Mouse (Mus musculus) heart, embryonic 16.5 days (tissue): ENCODE data around the gene Wdr45b. TPM values are rescaled to one million over a fixed set of nuclear protein-coding genes. Genes with fewer than 3 reads are reported as not detected.
"Not testable (repeated sequence)": the region's sequence is repeated elsewhere in the genome, so short reads cannot be mapped to it uniquely, and the experiment has no call there.

ENCODE experiments used
- ATAC-seq: fragments of 200-750 bp; cut with Nextera tagmentation; replicated peaks from 2 replicates; pipeline ENCODE4 v1.8.0; 2017; ENCODE audit warnings: moderate number of reproducible peaks; ENCODE audit not compliant: insufficient read depth, low FRiP score; ENCODE audit errors: extremely low read depth
- H3K27ac ChIP-seq: fragments of 300-500 bp; sonication (generic); 2 replicates; pipeline ENCODE4 v1.5.1; 2014; ENCODE audit warnings: mild to moderate bottlenecking, low read length, control low read depth, moderate library complexity
- H3K27me3 ChIP-seq: fragments of 300-500 bp; sonication (generic); 2 replicates; pipeline ENCODE4 v1.6.1; 2014; ENCODE audit warnings: low read length, mixed read lengths; ENCODE audit not compliant: control insufficient read depth, insufficient read depth
- H3K36me3 ChIP-seq: fragments of 300-500 bp; sonication (generic); 2 replicates; pipeline ENCODE4 v1.6.1; 2014; ENCODE audit not compliant: control insufficient read depth, insufficient read depth
- H3K4me1 ChIP-seq: fragments of 300-500 bp; sonication (generic); 2 replicates; pipeline ENCODE4 v1.6.1; 2014; ENCODE audit warnings: low read length, mixed read lengths; ENCODE audit not compliant: control insufficient read depth, insufficient read depth
- H3K4me2 ChIP-seq: fragments of 300-500 bp; sonication (generic); 2 replicates; pipeline ENCODE4 v1.6.1; 2014; ENCODE audit warnings: low read depth, mild to moderate bottlenecking, control low read depth, low read length
- H3K4me3 ChIP-seq: fragments of 300-500 bp; sonication (generic); 2 replicates; pipeline ENCODE4 v1.5.1; 2014; ENCODE audit warnings: mild to moderate bottlenecking, control low read depth, low read length
- H3K9ac ChIP-seq: fragments of 300-500 bp; sonication (generic); 2 replicates; pipeline ENCODE4 v1.6.1; 2014; ENCODE audit warnings: low read length, control low read depth
- H3K9me3 ChIP-seq: fragments of 300-500 bp; sonication (generic); replicated peaks from 2 replicates; pipeline ENCODE4 v1.6.1; 2016; ENCODE audit warnings: low read length; ENCODE audit not compliant: control insufficient read depth
- WGBS: fragments of 180-500 bp; shearing (Covaris S2); extraction: QIAGEN DNeasy Blood & Tissue Kit; methylation state at CpG from one replicate; pipeline ENCODE4 v1.1.7; 2014; 5-methylcytosine and 5-hydroxymethylcytosine counted together
- polyA plus RNA-seq: library from polyadenylated mRNA; unstranded; fragments of >200 nt; fragmentation: Nextera tagmentation; extraction: Ambion mirVana; gene quantifications from 2 replicates; pipeline ENCODE4 v1.2.1, GENCODE M21; 2015

Gene Wdr45b
- polyA plus RNA-seq, 1 experiment from 2014 or later: 81.1 TPM

GRCm38 (mm10) chr11:121342423-121342822 is 11.8 kb downstream of the Wdr45b start:
- H3K36me3 ChIP-seq, H3K9me3 ChIP-seq, H3K4me3 ChIP-seq, H3K27me3 ChIP-seq, ATAC-seq, H3K9ac ChIP-seq, H3K4me2 ChIP-seq, H3K27ac ChIP-seq, H3K4me1 ChIP-seq: not testable (repeated sequence)
- no CpG with 5 or more reads among the region's 1 CpGs for WGBS

DNA sequence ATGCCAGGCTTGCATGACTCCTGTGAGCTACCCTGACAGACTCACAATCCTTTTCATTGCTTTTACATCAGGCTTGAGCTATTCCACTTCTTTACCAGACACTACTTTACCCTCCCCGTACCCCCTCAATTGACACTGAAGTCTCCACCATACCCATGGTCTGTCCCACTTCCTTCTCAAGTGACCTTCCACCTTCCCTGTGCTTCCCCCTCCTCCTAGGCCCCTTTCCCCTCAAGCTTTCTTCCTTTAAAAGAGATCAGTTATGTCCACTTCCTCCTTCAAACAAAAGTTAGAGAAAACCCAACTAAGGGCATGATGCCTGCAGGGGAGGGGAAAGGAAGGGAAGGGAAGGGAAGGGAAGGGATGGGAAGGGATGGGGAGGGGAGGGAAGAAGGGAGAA is 14.0 kb downstream of the Wdr45b start:
- H3K27me3 ChIP-seq: no peaks in the 10 kb centered on the region
- H3K9ac ChIP-seq: no peak overlapping the region
- H3K9me3 ChIP-seq: no peaks in the 10 kb centered on the region
- H3K4me1 ChIP-seq: no peaks in the 10 kb centered on the region
- peaks cover 4% of the 10 kb centered on the region; the same call in 1 of the 2 replicates for H3K36me3 ChIP-seq
- 79% methylated on average over 1 of the region's 1 CpGs for WGBS
- ATAC-seq: no peak
- H3K27ac ChIP-seq: no peak overlapping the region
- H3K4me2 ChIP-seq: no peak overlapping the region
- no peak overlapping the region for H3K4me3 ChIP-seq

GRCm38 (mm10) chr11:121339647-121340046 is 14.6 kb downstream of the Wdr45b start:
- 89% methylated on average over 1 of the region's 1 CpGs for WGBS
- Histone ChIP-seq H3K27me3 (no peaks in the 10 kb centered on the region), H3K27ac (no peak overlapping the region), H3K4me3 (no peak overlapping the region), H3K4me2 (no peak overlapping the region), H3K4me1 (no peaks in the 10 kb centered on the region), H3K36me3 (peaks cover 6% of the 10 kb centered on the region; the same call in 1 of the 2 replicates), H3K9ac (no peak overlapping the region), H3K9me3 (no peaks in the 10 kb centered on the region)
- ATAC-seq: no peak

DNA sequence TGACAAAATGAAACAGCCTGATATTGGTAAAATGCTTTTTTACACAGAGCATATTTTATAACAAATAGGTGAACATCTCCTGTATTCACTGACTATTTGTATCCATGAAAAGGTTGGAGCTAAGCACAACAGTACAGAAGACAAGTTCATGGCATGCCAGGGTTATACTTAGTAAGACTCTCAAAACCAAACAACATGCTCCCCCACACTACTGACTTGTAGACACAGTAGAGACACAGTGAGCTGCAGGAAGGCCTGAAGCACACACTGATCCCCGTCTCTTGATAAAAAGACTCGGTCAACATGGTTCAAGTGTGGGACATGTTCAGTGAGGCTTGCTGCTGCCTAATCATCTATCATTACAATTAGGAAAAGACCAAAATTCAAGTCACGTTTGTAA is 22.6 kb downstream of the Wdr45b start:
- Histone ChIP-seq H3K27me3 (no peaks in the 10 kb centered on the region), H3K4me3 (no peak overlapping the region), H3K4me2 (no peak overlapping the region), H3K27ac (no peak overlapping the region), H3K4me1 (no peaks in the 10 kb centered on the region), H3K9ac (no peak overlapping the region), H3K9me3 (no peaks in the 10 kb centered on the region), H3K36me3 (peaks cover 28% of the 10 kb centered on the region)
- 73% methylated on average over 3 of the region's 3 CpGs for WGBS
- ATAC-seq: no peak

DNA sequence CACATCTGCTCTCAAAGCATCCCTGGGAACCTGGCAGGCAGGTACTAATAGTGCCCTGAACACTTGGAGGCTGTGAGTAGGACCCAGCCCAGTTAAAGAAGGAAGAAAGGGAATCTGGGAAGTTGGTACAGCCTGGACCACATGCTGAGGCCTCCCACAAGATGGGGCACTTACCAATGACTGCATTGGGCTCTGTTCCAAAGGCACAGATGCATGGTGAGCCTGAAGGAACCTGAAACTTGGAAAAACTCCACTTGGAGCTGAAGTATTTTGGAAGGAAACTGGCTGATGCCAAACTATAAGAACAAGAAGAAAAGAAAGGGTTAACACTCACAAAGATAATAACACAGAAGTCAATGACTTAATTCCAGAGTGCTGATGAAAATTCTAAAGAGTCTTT is 25.6 kb downstream of the Wdr45b start:
- Histone ChIP-seq H3K27ac (no peak overlapping the region), H3K27me3 (no peaks in the 10 kb centered on the region), H3K4me2 (no peak overlapping the region), H3K4me3 (no peak overlapping the region), H3K9ac (no peak overlapping the region), H3K36me3 (peaks cover 19% of the 10 kb centered on the region), H3K9me3 (no peaks in the 10 kb centered on the region), H3K4me1 (no peaks in the 10 kb centered on the region)
- ATAC-seq: no peak

GRCm38 (mm10) chr11:121328206-121328605 is 26.0 kb downstream of the Wdr45b start:
- H3K4me1 ChIP-seq: no peaks in the 10 kb centered on the region
- H3K4me3 ChIP-seq: no peak overlapping the region
- no peaks in the 10 kb centered on the region for H3K27me3 ChIP-seq
- 91% methylated on average over 9 of the region's 9 CpGs for WGBS
- no peak overlapping the region for H3K27ac ChIP-seq
- no peak overlapping the region for H3K4me2 ChIP-seq
- ATAC-seq: no peak
- H3K36me3 ChIP-seq: peaks cover 19% of the 10 kb centered on the region
- no peak overlapping the region for H3K9ac ChIP-seq
- no peaks in the 10 kb centered on the region for H3K9me3 ChIP-seq

DNA sequence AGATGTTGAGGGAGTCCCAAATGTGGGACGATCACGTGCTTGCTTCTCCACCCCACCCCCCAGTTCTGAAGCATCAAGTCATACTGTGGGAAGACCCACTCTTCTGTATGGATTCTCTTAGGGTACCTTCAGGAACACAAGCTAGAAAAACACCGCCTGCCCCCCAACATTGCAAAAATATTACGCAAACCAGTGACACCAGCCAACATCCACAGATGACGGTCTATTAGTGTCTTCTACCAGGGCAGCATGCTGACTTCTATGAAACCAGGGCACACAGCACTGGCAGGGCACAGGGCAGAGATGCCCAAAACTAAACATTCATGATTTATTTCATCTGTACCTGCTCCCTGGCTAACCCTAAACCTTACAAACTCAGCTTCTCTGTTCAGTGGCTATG is 27.6 kb downstream of the Wdr45b start:
- peaks cover 20% of the 10 kb centered on the region for H3K36me3 ChIP-seq

DNA sequence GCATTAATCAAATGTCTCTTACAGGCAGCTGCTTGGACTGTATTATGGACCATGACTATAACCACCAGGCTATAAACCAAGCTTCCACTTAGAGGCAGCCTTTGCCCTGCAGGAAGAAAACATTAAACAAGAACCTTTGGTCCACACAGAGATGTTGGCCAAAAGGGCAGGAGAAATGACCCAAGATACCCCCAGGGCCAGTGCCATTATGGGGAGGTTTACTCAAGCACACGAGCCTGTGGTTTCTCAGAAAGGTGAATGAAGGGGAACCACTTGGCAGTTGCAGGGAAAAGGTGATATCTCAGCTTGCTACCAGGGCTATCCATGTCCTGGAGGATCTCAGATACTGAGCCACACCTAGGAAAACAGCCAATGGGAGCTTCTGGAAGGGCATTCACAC is 28.2 kb downstream of the Wdr45b start:
- Histone ChIP-seq H3K4me3 (no peak overlapping the region), H3K27ac (no peak overlapping the region), H3K9me3 (0 out of 2 replicates have a peak, but pooled peaks cover 3% of the 10 kb centered on the region), H3K4me2 (no peak overlapping the region), H3K36me3 (peaks cover 27% of the 10 kb centered on the region), H3K9ac (no peak overlapping the region), H3K27me3 (no peaks in the 10 kb centered on the region), H3K4me1 (no peaks in the 10 kb centered on the region)
- ATAC-seq: no peak
- WGBS: 81% methylated on average over 1 of the region's 1 CpGs

More for the DNA sequence above, 27.6 kb downstream of the Wdr45b start:
- no peaks in the 10 kb centered on the region for H3K27me3 ChIP-seq
- H3K4me1 ChIP-seq: no peaks in the 10 kb centered on the region
- H3K9me3 ChIP-seq: no peaks in the 10 kb centered on the region
- ATAC-seq: no peak
- H3K27ac ChIP-seq: no peak overlapping the region
- H3K9ac ChIP-seq: no peak overlapping the region
- H3K4me2 ChIP-seq: no peak overlapping the region
- no peak overlapping the region for H3K4me3 ChIP-seq
- 96% methylated on average over 5 of the region's 5 CpGs for WGBS

- not testable (repeated sequence) for H3K4me2 ChIP-seq, H3K9me3 ChIP-seq, ATAC-seq, H3K27me3 ChIP-seq, H3K4me3 ChIP-seq, H3K27ac ChIP-seq, H3K4me1 ChIP-seq, H3K9ac ChIP-seq
- WGBS: 90% methylated on average over 6 of the region's 6 CpGs
- H3K36me3 ChIP-seq: peaks cover 33% of the 10 kb centered on the region
These were observed 46.5 kb downstream of the Wdr45b start for GRCm38 (mm10) chr11:121307712-121308111.

DNA sequence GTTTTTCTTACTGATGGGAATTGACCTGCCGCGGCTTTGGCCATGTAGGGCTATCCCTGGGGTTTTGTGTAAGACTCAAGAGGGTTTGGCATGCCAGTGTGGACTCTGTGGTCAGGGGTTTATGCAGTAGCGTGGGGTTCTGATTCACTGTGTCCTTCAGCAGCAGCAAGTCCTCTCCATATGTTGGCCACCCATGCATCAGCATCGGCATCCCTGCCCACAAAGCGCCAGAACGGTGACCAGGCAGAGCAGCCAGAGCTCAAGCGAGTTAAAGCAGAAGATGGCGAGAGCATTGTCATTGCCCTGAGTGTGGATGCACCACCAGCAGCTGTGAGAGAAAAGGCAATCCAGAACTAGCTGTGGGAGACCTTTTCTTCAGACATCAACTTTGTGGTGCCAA is 47.6 kb downstream of the Wdr45b start:
- WGBS: 96% methylated on average over 8 of the region's 8 CpGs

More for the DNA sequence above, 47.6 kb downstream of the Wdr45b start:
- Histone ChIP-seq H3K4me2 (no peak overlapping the region), H3K27me3 (no peaks in the 10 kb centered on the region), H3K36me3 (peaks cover 34% of the 10 kb centered on the region), H3K9me3 (peaks cover 10% of the 10 kb centered on the region), H3K27ac (no peak overlapping the region), H3K4me3 (no peak overlapping the region), H3K9ac (no peak overlapping the region), H3K4me1 (no peaks in the 10 kb centered on the region)
- ATAC-seq: no peak
